In the genomic region with DNA sequence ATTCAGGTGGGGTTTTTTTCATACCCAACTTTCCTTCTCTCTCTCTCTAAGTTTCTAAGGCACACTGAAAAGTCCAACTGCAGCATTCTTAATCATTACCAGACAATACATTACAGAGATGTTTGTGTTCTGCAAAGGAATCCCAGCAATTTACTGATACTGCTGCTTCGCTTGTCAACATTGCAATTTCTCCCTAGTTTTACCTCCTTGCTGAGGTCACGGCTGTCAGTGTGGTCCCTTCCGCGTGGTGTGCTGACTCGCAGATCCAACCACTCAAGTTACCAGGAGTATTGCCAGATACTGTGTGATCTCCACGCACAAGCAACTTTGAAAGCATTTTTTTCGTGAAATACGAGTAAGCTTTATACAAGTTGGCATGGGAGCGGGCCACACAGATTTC, we compare ENCODE assay signal across 14 mouse cellular contexts.
DNase-seq lines count a peak whose midpoint lies in the region; ATAC-seq and TF ChIP-seq lines count a peak whose summit lies in the region.
"Had no signal": no experiment of that assay in that cellular context is flagged by ENCODE, and none has a peak within 500 bp of the region (broad histone marks: within the 10 kb centered on the region; RNA-seq: fewer than 3 reads in every experiment).

No protein-coding gene starts in this region.

- no peaks in the 10 kb centered on the region for H3K9me3 ChIP-seq in embryonic facial prominence, embryonic 12.5 days
- H3K9me3 ChIP-seq in kidney, postnatal 0 days (replicated peaks; ENCODE audit: low read length): no peaks in the 10 kb centered on the region
- no peaks in the 10 kb centered on the region for H3K9me3 ChIP-seq in forebrain, embryonic 13.5 days (replicated peaks)
- H3K9me3 ChIP-seq: liver, embryonic 12.5 days; midbrain, embryonic 12.5 days; neural tube, embryonic 12.5 days had no signal

- H3K36me3 ChIP-seq in embryonic facial prominence, embryonic 12.5 days: no peaks in the 10 kb centered on the region
- H3K36me3 ChIP-seq in kidney, postnatal 0 days (ENCODE audit: insufficient read depth, low read length): no peaks in the 10 kb centered on the region
- H3K36me3 ChIP-seq in forebrain, embryonic 13.5 days (ENCODE audit: poor library complexity, severe bottlenecking): no peaks in the 10 kb centered on the region
- H3K36me3 ChIP-seq: liver, embryonic 12.5 days; midbrain, embryonic 12.5 days; neural tube, embryonic 12.5 days had no signal

- ATAC-seq in embryonic facial prominence, embryonic 12.5 days (ENCODE audit: insufficient number of reproducible peaks, insufficient read depth, low FRiP score, low TSS enrichment): 0 out of 2 replicates have a peak, but pooled peaks have one; percentile 35
- ATAC-seq in kidney, postnatal 0 days (replicated peaks; ENCODE audit: low FRiP score, low read depth): 0 out of 2 replicates have a peak, but pooled peaks have one; percentile 36
- no peak for ATAC-seq in forebrain, embryonic 13.5 days
- ATAC-seq: CD4-positive, CD25-positive, alpha-beta regulatory T cell, adult 4 months; inflammation-experienced regulatory T-cells, adult 6 months; liver, embryonic 12.5 days had no signal

- H3K9ac ChIP-seq in embryonic facial prominence, embryonic 12.5 days: no peak overlapping the region
- H3K9ac ChIP-seq in kidney, postnatal 0 days (ENCODE audit: low read depth, low read length): no peak overlapping the region
- no peak overlapping the region for H3K9ac ChIP-seq in forebrain, embryonic 13.5 days
- H3K9ac ChIP-seq: liver, embryonic 12.5 days; midbrain, embryonic 12.5 days; neural tube, embryonic 12.5 days had no signal

- no peak for TF ChIP-seq CTCF in kidney, postnatal 0 days (IDR thresholded peaks at IDR 0.05; ENCODE audit: low read depth)

- no peaks in the 10 kb centered on the region for H3K4me1 ChIP-seq in embryonic facial prominence, embryonic 12.5 days
- H3K4me1 ChIP-seq in kidney, postnatal 0 days (replicated peaks; ENCODE audit: insufficient read depth, low read length): no peaks in the 10 kb centered on the region
- no peaks in the 10 kb centered on the region for H3K4me1 ChIP-seq in forebrain, embryonic 13.5 days
- H3K4me1 ChIP-seq: liver, embryonic 12.5 days; midbrain, embryonic 12.5 days; neural tube, embryonic 12.5 days had no signal

- no peak overlapping the region for H3K4me2 ChIP-seq in embryonic facial prominence, embryonic 12.5 days (replicated peaks)
- H3K4me2 ChIP-seq in kidney, postnatal 0 days (ENCODE audit: low read length): no peak overlapping the region
- no peak overlapping the region for H3K4me2 ChIP-seq in forebrain, embryonic 13.5 days
- H3K4me2 ChIP-seq: liver, embryonic 12.5 days; midbrain, embryonic 12.5 days; neural tube, embryonic 12.5 days had no signal

- WGBS in embryonic facial prominence, embryonic 12.5 days: 27% methylated on average over 9 of the region's 9 CpGs
- WGBS in kidney, postnatal 0 days: 34% methylated on average over 9 of the region's 9 CpGs
- WGBS in forebrain, embryonic 13.5 days: 89% methylated on average over 9 of the region's 9 CpGs

- peak; percentile 10 for DNase-seq in ovary, adult 18-20 months (ENCODE audit: low spot score)
- no peak for DNase-seq in ovary, postnatal 36 days (ENCODE audit: low spot score)
- peak; percentile 56 for DNase-seq in kidney, postnatal 0 days (ENCODE audit: low spot score)
- DNase-seq in cerebellum, adult 8-10 months: no peak
- no peak for DNase-seq in left cerebral cortex, adult 8-10 months (ENCODE audit: low spot score in 2 of 2)
- DNase-seq: cerebellum, postnatal 14 days; retina, postnatal 1 day had no signal

- no peak overlapping the region for H3K27ac ChIP-seq in embryonic facial prominence, embryonic 12.5 days
- H3K27ac ChIP-seq in kidney, postnatal 0 days: no peak overlapping the region
- H3K27ac ChIP-seq in forebrain, embryonic 13.5 days: no peak overlapping the region
- H3K27ac ChIP-seq: liver, embryonic 12.5 days; midbrain, embryonic 12.5 days; neural tube, embryonic 12.5 days had no signal

- no peak overlapping the region for H3K4me3 ChIP-seq in embryonic facial prominence, embryonic 12.5 days
- no peak overlapping the region for H3K4me3 ChIP-seq in kidney, postnatal 0 days (replicated peaks; ENCODE audit: low read depth, low read length)
- H3K4me3 ChIP-seq in forebrain, embryonic 13.5 days: no peak overlapping the region
- H3K4me3 ChIP-seq: liver, embryonic 12.5 days; midbrain, embryonic 12.5 days; neural tube, embryonic 12.5 days had no signal

- no peaks in the 10 kb centered on the region for H3K27me3 ChIP-seq in embryonic facial prominence, embryonic 12.5 days
- H3K27me3 ChIP-seq in kidney, postnatal 0 days (ENCODE audit: insufficient read depth, low read length): no peaks in the 10 kb centered on the region
- no peaks in the 10 kb centered on the region for H3K27me3 ChIP-seq in forebrain, embryonic 13.5 days
- H3K27me3 ChIP-seq: liver, embryonic 12.5 days; midbrain, embryonic 12.5 days; neural tube, embryonic 12.5 days had no signal

Comparison
In these comparisons a context has a peak if more than half of its experiments do, and no peak if none do; other contexts are left out.
1. DNase-seq: peak in ovary, adult 18-20 months (single experiment) and kidney, postnatal 0 days (single experiment); none in ovary, postnatal 36 days (single experiment), cerebellum, adult 8-10 months (single experiment) and left cerebral cortex, adult 8-10 months (0 of 2).